Mouse (Mus musculus): ENCODE measurements around the gene Mrpl39.

Mrpl39 gene

DNA sequence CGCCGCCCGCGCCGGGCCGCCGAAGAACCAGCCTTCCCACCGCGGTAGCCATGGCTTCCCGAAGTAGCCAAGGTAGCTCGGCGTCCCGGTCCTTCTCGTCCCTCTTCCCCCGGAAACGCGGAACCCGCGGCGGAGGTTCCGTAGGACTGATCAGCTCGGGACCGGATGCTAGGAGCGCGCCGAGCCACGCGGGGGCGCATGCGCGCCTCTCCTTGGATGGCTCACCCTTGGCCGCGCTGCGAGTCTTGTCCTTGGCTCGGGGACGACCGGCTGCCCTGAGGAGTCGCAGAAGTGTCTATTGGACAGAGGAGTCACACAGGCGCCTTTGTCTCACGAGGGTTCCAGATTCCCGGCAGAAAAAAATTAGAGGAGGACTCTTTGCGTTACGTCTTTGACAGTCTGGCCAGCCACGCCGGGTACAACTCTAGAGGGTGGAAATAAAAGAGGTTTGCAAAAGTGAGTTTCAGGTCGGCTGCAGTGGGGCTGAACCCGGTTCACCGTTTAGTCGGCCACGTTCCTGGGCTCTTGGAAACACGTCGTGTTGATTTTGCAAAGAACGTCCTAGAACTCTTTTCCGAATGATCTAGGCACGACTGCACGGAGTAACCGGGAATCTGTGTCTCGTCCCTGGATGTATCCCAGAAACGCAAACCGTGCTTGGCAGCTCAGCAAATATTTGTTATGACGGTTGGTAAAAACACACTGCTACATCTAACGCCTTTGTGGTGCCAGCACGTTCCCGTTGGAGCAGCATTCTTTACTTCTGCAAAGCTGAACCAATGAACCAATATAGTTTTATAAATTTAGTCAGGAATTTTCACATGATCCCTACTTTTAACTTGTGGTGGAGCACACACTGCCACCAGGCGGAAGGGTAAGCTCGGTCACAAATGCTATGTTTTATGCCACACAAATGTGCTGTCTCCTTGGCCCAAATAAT lies at the start of gene Mrpl39:
Gene Mrpl39, minus strand, starts transcription at position 577 of the 940 bp plus-strand sequence.
- DNase-seq (ENCODE audit: extremely low spot score, low spot score) = peak; percentile 99

- no peak for DNase-seq (ENCODE audit: extremely low spot score, low spot score)
Observed at GRCm38 (mm10) chr16:84784966-84785365, 49.4 kb upstream of the Mrpl39 start.

GRCm38 (mm10) chr16:84783279-84783678 lies 47.7 kb upstream of the Mrpl39 start:
- no peak for DNase-seq (ENCODE audit: extremely low spot score, low spot score)

DNA sequence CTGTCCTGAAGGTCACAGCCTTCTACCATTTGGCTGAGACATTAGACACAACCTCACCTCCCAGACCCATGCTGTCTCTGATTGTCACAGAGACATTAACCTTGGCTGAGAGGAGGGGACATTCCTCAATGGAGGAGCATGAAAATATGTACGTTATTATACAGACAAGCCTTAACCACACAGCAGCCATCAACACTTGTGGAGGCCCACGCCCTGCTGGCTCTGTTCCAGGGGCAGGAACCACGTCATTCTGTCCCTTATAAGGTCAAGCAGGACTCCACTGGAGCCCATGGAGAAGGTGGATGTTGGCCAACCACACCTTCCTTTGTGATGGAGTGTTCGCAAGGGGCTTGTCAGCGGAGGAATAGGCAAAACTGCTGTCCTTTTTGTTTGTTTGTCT lies 44.2 kb upstream of the Mrpl39 start:
- DNase-seq (ENCODE audit: extremely low spot score, low spot score) = no peak

GRCm38 (mm10) chr16:84778861-84779630 lies 43.5 kb upstream of the Mrpl39 start:
- no peak for DNase-seq (ENCODE audit: extremely low spot score, low spot score)

- DNase-seq (ENCODE audit: extremely low spot score, low spot score) = no peak
Observed at GRCm38 (mm10) chr16:84778431-84778830, 42.9 kb upstream of the Mrpl39 start.

GRCm38 (mm10) chr16:84776089-84776784 lies 40.7 kb upstream of the Mrpl39 start:
- no peak for DNase-seq (ENCODE audit: extremely low spot score, low spot score)

- no peak for DNase-seq (ENCODE audit: extremely low spot score, low spot score)
Observed at GRCm38 (mm10) chr16:84775356-84775755, 39.8 kb upstream of the Mrpl39 start.

GRCm38 (mm10) chr16:84774761-84775231 lies 39.3 kb upstream of the Mrpl39 start:
- DNase-seq (ENCODE audit: extremely low spot score, low spot score) = peak; percentile 72

DNA sequence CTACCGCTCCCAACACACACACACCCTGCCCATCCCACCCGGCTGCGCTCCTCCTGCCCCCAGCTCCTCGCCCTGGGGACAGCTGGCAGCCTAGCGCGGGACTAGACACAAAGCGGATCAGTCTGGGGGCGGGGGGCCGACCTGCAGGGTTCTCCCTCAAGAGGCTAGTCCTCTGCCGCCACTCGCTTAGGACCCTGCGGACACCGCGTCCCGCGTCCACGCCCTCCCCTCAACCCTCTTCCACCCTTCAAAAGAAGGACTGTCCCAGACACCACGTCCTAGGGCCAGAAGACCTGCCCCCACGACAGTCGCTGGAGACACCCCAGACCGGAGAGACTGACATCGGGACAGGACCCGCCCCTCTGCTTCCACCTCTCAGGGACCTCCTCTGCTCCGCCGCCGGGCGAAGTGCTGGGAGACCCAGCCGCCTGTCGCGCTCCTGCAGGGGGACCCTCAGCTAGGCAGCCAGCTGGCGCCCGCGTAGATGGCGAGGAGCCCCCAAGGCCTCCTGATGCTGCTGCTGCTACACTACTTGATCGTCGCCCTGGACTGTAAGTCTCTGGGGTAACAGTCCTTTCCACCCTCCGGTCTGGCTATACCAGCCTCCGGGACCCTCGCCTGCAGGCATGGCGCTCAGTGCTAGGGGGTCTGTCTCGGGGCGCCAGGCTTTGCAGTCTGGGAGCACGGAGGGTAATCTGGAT lies 38.6 kb upstream of the Mrpl39 start, which contains the start of gene Jam2:
Gene Jam2, plus strand, starts transcription at position 121 of the 701 bp plus-strand sequence.
- peak; percentile 85 for DNase-seq (ENCODE audit: extremely low spot score, low spot score)

DNA sequence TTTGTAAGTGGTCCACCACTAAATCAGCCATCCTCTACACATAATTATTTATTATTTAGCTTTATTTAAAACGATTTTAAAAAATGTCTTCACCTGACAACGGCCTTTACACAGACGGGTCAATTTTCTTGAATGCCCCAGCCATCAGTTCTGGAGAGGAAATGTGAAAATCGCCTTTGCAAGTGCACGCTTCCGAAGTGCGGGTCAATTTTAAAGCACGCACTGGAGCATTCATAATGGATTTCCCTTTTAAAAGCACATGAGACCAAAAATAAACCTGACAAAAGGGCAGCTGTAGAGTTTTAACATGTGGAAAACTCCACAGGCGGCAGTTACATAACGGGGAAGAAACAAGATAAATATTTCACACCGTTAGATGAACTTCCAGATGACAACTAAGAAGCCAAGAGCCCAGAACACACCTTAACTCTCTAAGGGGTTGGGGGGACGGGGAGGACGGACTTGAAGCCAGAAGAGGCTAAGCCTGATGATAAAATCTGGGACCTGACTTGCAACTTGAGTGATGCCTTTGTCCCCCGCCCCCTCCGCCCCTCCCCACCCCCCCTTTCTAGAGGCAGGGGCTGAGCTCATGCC lies 37.8 kb upstream of the Mrpl39 start:
- peak; percentile 58 for DNase-seq (ENCODE audit: extremely low spot score, low spot score)

- peak; percentile 57 for DNase-seq (ENCODE audit: extremely low spot score, low spot score)
Observed at GRCm38 (mm10) chr16:84772496-84773267, 37.1 kb upstream of the Mrpl39 start.

DNA sequence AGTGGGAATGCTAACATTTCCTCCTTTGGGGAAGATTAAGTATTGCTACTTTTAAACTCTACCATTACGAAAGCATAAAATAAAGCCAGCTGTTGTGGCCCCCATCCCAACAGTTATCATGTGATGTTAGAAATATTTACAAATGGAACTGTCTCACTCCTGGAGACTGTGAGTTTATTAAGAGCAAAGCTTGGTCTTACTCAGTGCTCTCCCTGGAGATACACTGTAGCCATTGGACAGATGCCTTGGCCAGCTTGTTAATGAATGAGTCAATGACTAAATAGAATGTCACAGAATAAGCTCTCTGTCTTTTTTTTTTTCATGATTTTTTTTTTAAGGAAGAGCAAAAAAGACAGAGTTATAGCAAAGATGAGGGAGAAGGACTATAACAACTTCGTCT lies 35.9 kb upstream of the Mrpl39 start:
- no peak for DNase-seq (ENCODE audit: extremely low spot score, low spot score)

DNA sequence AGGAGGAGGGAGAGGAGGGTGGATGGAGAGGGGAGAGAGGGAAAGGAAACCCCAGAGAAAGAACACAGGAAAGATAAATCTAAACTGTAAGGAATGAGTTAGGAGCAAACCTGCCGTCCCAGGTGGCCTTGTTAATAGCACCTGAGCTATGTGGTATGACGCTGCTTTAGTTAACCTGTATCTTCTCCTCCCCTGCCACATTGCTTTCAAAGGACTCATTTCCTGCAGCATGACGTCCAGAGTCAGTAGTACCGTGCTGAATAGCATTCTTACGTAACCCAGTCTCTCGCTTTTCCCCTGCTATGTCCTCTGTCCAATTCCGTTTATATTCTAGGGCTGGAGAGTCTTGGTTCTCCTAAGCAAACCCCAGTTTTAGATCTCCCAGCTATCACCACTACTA lies 35.3 kb upstream of the Mrpl39 start:
- no peak for DNase-seq (ENCODE audit: extremely low spot score, low spot score)

- no peak for DNase-seq (ENCODE audit: extremely low spot score, low spot score)
Observed at GRCm38 (mm10) chr16:84769619-84770464, 34.3 kb upstream of the Mrpl39 start.

DNA sequence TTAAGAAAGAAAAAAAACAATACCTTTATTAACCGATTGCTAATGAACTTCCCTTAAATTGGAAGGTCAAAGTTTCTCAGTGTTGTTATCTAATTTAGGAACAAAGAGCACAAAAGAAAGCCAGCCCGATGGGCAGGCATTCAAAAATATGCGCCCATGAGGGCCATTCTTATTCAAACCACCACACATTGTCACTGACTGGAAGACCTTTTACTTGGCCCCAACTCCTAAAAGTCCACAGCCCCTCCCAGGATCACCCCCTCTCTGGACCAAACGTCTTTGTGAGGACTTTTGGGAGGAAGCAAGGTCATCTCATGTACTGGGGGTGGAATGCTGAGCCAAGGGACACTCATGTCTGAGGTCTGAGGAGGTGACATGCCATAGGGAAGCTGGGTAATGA lies 33.6 kb upstream of the Mrpl39 start:
- no peak for DNase-seq (ENCODE audit: extremely low spot score, low spot score)

DNA sequence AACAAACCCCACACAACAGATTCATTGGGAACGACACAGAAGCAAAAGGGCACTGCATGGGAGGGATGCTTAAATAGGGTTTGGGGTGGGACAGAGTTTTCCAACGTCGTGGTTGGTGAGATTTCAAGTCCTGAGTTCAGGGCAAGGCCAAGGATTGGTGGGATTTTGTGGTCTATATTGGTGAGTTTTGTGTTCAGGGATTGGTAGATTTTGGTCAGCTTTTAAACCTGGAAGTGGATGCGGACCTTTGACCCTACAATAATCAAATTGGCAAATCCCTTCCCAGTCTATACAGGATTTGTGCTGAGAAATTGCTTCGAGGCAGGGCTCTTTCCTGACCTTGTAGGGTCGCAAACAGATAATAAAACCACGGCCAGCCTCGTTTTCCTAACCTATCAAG lies 32.4 kb upstream of the Mrpl39 start:
- no peak for DNase-seq (ENCODE audit: extremely low spot score, low spot score)

GRCm38 (mm10) chr16:84745721-84746306 lies 10.3 kb upstream of the Mrpl39 start:
- no peak for DNase-seq (ENCODE audit: extremely low spot score, low spot score)
